Mouse (Mus musculus) natural killer cell, adult 2 months (primary cell): Measurements from ENCODE around the gene Cd160.

Experiments
- DNase-seq, 2 experiments: peaks; one replicate each; pipeline ENCODE4 v3.0.0; 2022; ENCODE audit warnings: low spot score in 2 of 2

The Cd160 gene

DNA sequence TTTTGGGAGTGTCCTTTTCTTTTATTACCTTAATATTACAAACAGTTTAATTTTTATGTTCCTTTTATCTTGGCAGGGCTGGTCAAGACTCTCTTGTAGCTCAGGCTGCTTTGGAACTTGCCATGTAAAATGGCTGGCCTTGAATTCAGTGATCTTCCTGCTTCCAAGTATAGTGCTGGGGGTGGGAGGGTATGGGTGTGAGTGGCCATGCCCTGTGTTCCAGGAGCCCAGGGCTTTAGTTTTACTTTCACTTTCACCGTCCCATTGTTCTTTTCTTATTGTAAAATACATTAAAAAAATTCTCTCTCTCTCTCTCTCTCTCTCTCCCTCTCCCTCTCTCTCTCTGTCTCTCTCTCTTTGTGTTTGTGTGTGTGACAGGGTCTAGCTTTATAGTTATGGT is 64.6 kb downstream of the Cd160 start:
- no peak for DNase-seq

DNA sequence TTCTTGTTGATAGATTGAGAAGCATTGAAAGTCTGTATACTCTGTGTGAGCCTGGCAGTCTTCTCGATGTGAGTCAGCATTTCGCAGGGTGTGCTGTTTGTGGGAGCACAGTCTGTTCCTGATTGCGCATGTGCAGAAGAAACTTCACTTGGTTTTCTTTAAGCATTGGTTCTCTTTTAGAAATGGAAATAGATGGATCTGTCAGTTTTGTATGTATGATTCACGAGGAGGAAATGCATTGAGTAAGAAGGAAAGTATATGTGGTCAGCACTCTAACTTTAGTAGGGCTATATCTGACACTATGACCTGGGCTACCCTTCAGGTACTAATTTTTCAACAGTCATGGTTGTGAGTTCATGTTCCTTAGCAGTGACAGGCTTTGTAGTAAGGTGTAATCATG is 69.5 kb downstream of the Cd160 start:
- DNase-seq: no peak

DNA sequence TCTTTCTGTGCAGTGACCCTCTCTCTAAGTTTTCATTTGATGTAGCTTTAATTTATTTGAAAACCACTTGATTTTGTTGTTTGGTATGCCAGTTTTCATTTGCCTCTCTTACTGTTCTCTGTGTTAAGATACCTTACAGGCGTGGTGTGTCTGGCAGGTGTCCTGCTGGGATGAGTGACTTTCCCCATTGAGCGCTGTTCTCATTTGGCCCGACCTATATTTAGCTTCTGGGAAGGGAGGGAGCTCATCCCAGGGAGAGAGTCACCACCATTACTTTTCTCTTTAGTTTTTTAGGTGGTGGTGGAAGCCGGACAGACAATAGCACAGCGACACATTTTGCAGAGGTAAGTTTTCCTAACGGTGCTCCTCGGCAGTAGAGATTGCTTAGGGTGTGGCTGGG is 71.5 kb downstream of the Cd160 start:
- DNase-seq: no peak

DNA sequence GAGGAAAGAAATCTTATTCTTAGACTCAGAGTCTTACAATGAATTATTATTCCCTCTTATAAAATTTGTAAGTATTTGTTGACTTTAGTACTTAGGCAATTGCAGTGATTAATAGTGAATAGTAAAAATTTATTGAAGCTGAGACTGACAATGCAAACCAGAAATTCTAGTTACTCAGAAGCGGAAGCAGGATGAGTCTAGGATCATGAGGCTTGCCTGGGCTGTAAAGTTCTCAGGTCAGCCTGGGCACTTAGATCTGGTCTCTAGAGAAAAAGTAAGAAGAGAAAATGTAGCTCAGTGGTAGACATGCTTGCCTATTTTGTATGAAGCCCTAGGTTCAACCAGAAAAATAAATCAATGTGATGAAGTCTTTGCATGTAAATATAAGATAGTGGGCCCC is 73.2 kb downstream of the Cd160 start:
- no peak for DNase-seq
